Mouse (Mus musculus): ENCODE data around the gene Rnf144a. TPM values are rescaled to one million over a fixed set of nuclear protein-coding genes. Genes with fewer than 3 reads are reported as not detected.

The Rnf144a gene
- polyA plus RNA-seq, 1 experiment from 2014 or later = 22.4 TPM

GRCm38 (mm10) chr12:26370004-26370403, 45.0 kb downstream of the Rnf144a start:
- no peak overlapping the region for H3K9ac ChIP-seq (ENCODE audit: low read length)
- 90% methylated on average over 8 of the region's 8 CpGs for WGBS
- H3K36me3 ChIP-seq (ENCODE audit: control insufficient read depth, insufficient read depth, low read length) = peaks cover under 1% of the 10 kb centered on the region; the same call in 1 of the 2 replicates
- ATAC-seq (replicated peaks; ENCODE audit: low FRiP score, low TSS enrichment, low read depth) (no peak), DNase-seq (ENCODE audit: low spot score) (no peak)
- no peak overlapping the region for H3K4me2 ChIP-seq (ENCODE audit: low read length)
- no peak overlapping the region for H3K4me3 ChIP-seq (ENCODE audit: low read depth, low read length)
- H3K4me1 ChIP-seq (replicated peaks; ENCODE audit: control insufficient read depth, insufficient read depth, low read length) = no peaks in the 10 kb centered on the region
- H3K27me3 ChIP-seq (replicated peaks; ENCODE audit: control insufficient read depth, insufficient read depth, low read length) = no peaks in the 10 kb centered on the region
- no peak overlapping the region for H3K27ac ChIP-seq (ENCODE audit: low read depth)
- H3K9me3 ChIP-seq (ENCODE audit: control insufficient read depth, low read length) = no peaks in the 10 kb centered on the region

- ATAC-seq (replicated peaks; ENCODE audit: low FRiP score, low TSS enrichment, low read depth) (no peak), DNase-seq (ENCODE audit: low spot score) (no peak)
- H3K4me1 ChIP-seq (replicated peaks; ENCODE audit: control insufficient read depth, insufficient read depth, low read length) = no peaks in the 10 kb centered on the region
- no peaks in the 10 kb centered on the region for H3K36me3 ChIP-seq (ENCODE audit: control insufficient read depth, insufficient read depth, low read length)
- 88% methylated on average over 2 of the region's 2 CpGs for WGBS
- H3K27ac ChIP-seq (ENCODE audit: low read depth) = no peak overlapping the region
- H3K9me3 ChIP-seq (ENCODE audit: control insufficient read depth, low read length) = no peaks in the 10 kb centered on the region
- no peak overlapping the region for H3K4me2 ChIP-seq (ENCODE audit: low read length)
- no peak overlapping the region for H3K9ac ChIP-seq (ENCODE audit: low read length)
- no peak overlapping the region for H3K4me3 ChIP-seq (ENCODE audit: low read depth, low read length)
- H3K27me3 ChIP-seq (replicated peaks; ENCODE audit: control insufficient read depth, insufficient read depth, low read length) = no peaks in the 10 kb centered on the region
These were observed 47.7 kb downstream of the Rnf144a start for GRCm38 (mm10) chr12:26367361-26367760.

DNA sequence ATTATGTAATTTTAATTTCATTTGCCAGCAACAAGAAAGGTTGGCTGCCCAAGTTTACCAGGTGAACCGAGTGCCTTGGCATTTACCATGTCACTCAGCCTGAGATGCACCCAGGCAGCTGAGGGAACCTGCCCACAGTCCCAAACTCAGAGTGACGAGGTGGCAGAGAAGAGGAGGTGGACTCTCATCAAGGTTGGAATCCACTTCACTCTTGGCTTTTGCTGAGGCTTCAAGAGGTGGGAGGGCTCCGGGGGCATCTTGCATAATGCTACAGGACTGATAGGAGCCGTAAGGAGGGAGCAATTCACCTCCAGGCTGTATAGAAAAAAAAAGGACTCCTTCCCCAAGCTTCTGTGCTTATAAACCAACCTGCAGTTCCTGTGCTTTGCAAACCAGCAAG, 48.7 kb downstream of the Rnf144a start:
- Histone ChIP-seq H3K9me3 (ENCODE audit: control insufficient read depth, low read length) (no peaks in the 10 kb centered on the region), H3K4me3 (ENCODE audit: low read depth, low read length) (no peak overlapping the region), H3K4me1 (replicated peaks; ENCODE audit: control insufficient read depth, insufficient read depth, low read length) (no peaks in the 10 kb centered on the region), H3K9ac (ENCODE audit: low read length) (no peak overlapping the region), H3K27ac (ENCODE audit: low read depth) (no peak overlapping the region), H3K36me3 (ENCODE audit: control insufficient read depth, insufficient read depth, low read length) (no peaks in the 10 kb centered on the region), H3K27me3 (replicated peaks; ENCODE audit: control insufficient read depth, insufficient read depth, low read length) (no peaks in the 10 kb centered on the region), H3K4me2 (ENCODE audit: low read length) (no peak overlapping the region)
- DNase-seq (ENCODE audit: low spot score) (no peak), ATAC-seq (replicated peaks; ENCODE audit: low FRiP score, low TSS enrichment, low read depth) (no peak)
- 89% methylated on average over 4 of the region's 4 CpGs for WGBS

DNA sequence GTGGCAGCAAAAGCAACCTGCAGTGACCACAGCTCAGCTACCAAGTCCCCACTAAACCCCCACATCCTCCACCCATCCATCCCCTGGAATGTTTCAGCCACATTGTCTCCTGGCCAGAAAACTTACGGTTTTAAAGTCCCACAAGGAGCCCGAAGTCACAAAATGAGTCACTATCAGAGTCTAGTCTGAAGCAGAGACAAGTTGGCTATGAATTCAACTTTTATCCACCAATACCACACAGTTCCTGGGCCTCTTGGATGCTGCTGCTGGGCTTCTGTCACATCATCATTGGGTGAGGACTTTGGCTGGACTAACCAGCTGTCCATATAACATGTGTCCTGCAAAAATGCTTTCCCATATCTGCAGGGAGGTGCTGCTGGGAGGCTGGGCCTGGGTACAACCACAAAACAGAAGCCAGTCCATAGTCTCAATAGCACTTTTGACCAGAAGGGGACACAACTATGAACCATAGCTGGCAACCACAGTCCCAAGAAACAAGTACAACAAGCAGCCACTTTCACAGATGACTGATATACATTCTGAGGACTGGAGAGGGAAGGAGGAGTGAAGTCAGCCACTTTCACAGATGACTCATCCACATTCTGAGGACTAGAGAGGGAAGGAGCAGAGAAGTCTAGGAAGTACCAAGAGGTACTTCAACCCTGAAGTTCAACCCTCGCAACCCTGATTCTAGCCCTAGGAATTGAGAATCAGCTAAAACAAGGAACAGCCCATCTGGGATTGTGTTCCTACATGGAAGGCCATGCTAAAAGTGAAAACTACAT, 49.3 kb downstream of the Rnf144a start:
- Histone ChIP-seq H3K4me2 (ENCODE audit: low read length) (no peak overlapping the region), H3K36me3 (ENCODE audit: control insufficient read depth, insufficient read depth, low read length) (no peaks in the 10 kb centered on the region), H3K4me3 (ENCODE audit: low read depth, low read length) (no peak overlapping the region), H3K9me3 (ENCODE audit: control insufficient read depth, low read length) (no peaks in the 10 kb centered on the region), H3K27me3 (replicated peaks; ENCODE audit: control insufficient read depth, insufficient read depth, low read length) (no peaks in the 10 kb centered on the region), H3K4me1 (replicated peaks; ENCODE audit: control insufficient read depth, insufficient read depth, low read length) (no peaks in the 10 kb centered on the region), H3K9ac (ENCODE audit: low read length) (no peak overlapping the region), H3K27ac (ENCODE audit: low read depth) (no peak overlapping the region)
- DNase-seq (ENCODE audit: low spot score) (no peak), ATAC-seq (replicated peaks; ENCODE audit: low FRiP score, low TSS enrichment, low read depth) (no peak)
- 90% methylated on average over 3 of the region's 3 CpGs for WGBS

GRCm38 (mm10) chr12:26364822-26365221, 50.2 kb downstream of the Rnf144a start:
- H3K27me3 ChIP-seq (replicated peaks; ENCODE audit: control insufficient read depth, insufficient read depth, low read length) = no peaks in the 10 kb centered on the region
- H3K27ac ChIP-seq (ENCODE audit: low read depth) = no peak overlapping the region
- no peak for ATAC-seq (replicated peaks; ENCODE audit: low FRiP score, low TSS enrichment, low read depth)
- H3K9ac ChIP-seq (ENCODE audit: low read length) = no peak overlapping the region
- no peak overlapping the region for H3K4me2 ChIP-seq (ENCODE audit: low read length)
- H3K9me3 ChIP-seq (ENCODE audit: control insufficient read depth, low read length) = no peaks in the 10 kb centered on the region
- 87% methylated on average over 5 of the region's 5 CpGs for WGBS
- no peak overlapping the region for H3K4me3 ChIP-seq (ENCODE audit: low read depth, low read length)
- H3K36me3 ChIP-seq (ENCODE audit: control insufficient read depth, insufficient read depth, low read length) = no peaks in the 10 kb centered on the region
- DNase-seq (ENCODE audit: low spot score) = no peak
- no peaks in the 10 kb centered on the region for H3K4me1 ChIP-seq (replicated peaks; ENCODE audit: control insufficient read depth, insufficient read depth, low read length)

GRCm38 (mm10) chr12:26360946-26361523, 54.0 kb downstream of the Rnf144a start:
- no peak for ATAC-seq (replicated peaks; ENCODE audit: low FRiP score, low TSS enrichment, low read depth)
- H3K4me3 ChIP-seq (ENCODE audit: low read depth, low read length) = no peak overlapping the region
- WGBS = 78% methylated on average over 10 of the region's 10 CpGs
- H3K27ac ChIP-seq (ENCODE audit: low read depth) = no peak overlapping the region
- no peaks in the 10 kb centered on the region for H3K36me3 ChIP-seq (ENCODE audit: control insufficient read depth, insufficient read depth, low read length)
- DNase-seq (ENCODE audit: low spot score) = no peak
- no peak overlapping the region for H3K9ac ChIP-seq (ENCODE audit: low read length)
- no peaks in the 10 kb centered on the region; the same call in 1 of the 2 replicates for H3K4me1 ChIP-seq (replicated peaks; ENCODE audit: control insufficient read depth, insufficient read depth, low read length)
- no peak overlapping the region for H3K4me2 ChIP-seq (ENCODE audit: low read length)
- no peaks in the 10 kb centered on the region for H3K27me3 ChIP-seq (replicated peaks; ENCODE audit: control insufficient read depth, insufficient read depth, low read length)
- H3K9me3 ChIP-seq (ENCODE audit: control insufficient read depth, low read length) = no peaks in the 10 kb centered on the region

DNA sequence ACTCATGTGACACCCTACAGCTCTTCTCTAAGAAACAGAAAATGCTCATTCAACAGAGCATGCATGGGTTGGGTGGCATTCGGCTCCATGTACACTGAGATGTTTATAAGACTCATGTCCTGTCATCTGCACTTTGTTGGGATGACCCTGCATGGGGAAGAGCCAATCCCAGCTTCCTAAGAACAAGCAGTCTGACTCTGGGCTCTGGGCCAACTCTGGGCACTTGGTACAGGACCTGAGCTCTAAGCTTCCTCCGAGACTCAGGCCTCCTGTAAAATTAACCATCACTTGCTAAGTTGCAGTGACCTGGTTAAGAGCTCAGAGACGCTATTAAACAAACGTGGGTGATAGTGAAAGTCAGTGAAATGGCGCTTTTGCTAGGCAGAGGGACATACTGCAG, 55.2 kb downstream of the Rnf144a start:
- H3K27me3 ChIP-seq (replicated peaks; ENCODE audit: control insufficient read depth, insufficient read depth, low read length) = no peaks in the 10 kb centered on the region
- DNase-seq (ENCODE audit: low spot score) = no peak
- 67% methylated on average over 5 of the region's 5 CpGs for WGBS
- no peak overlapping the region for H3K9ac ChIP-seq (ENCODE audit: low read length)
- H3K9me3 ChIP-seq (ENCODE audit: control insufficient read depth, low read length) = no peaks in the 10 kb centered on the region
- no peak for ATAC-seq (replicated peaks; ENCODE audit: low FRiP score, low TSS enrichment, low read depth)
- no peak overlapping the region for H3K4me2 ChIP-seq (ENCODE audit: low read length)
- H3K4me1 ChIP-seq (replicated peaks; ENCODE audit: control insufficient read depth, insufficient read depth, low read length) = no peaks in the 10 kb centered on the region; the same call in 1 of the 2 replicates
- no peaks in the 10 kb centered on the region for H3K36me3 ChIP-seq (ENCODE audit: control insufficient read depth, insufficient read depth, low read length)
- no peak overlapping the region for H3K4me3 ChIP-seq (ENCODE audit: low read depth, low read length)
- H3K27ac ChIP-seq (ENCODE audit: low read depth) = no peak overlapping the region

DNA sequence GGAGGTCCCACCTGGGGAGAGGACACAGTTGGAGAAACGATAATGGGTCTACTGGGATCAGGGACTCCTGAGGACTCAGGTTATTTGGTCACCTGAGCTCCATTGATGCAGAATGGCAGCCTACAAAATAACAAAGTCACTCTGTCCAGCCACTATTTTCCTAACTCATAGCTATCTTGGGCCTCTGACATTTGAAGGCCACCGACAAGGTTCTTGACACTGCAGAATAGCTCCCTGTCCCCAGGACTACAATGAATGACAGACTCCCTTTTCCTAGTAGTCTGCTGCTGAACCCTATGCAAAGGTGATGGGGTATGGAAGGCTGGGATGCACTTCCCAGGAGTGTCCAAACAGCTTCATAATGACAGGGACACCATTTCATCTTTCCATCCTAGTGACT, 55.8 kb downstream of the Rnf144a start:
- no peak overlapping the region for H3K4me3 ChIP-seq (ENCODE audit: low read depth, low read length)
- H3K36me3 ChIP-seq (ENCODE audit: control insufficient read depth, insufficient read depth, low read length) = no peaks in the 10 kb centered on the region
- H3K4me2 ChIP-seq (ENCODE audit: low read length) = no peak overlapping the region
- H3K9ac ChIP-seq (ENCODE audit: low read length) = no peak overlapping the region
- no peak for DNase-seq (ENCODE audit: low spot score)
- no peak for ATAC-seq (replicated peaks; ENCODE audit: low FRiP score, low TSS enrichment, low read depth)
- 97% methylated on average over 2 of the region's 2 CpGs for WGBS
- H3K27ac ChIP-seq (ENCODE audit: low read depth) = no peak overlapping the region
- no peaks in the 10 kb centered on the region for H3K9me3 ChIP-seq (ENCODE audit: control insufficient read depth, low read length)
- H3K27me3 ChIP-seq (replicated peaks; ENCODE audit: control insufficient read depth, insufficient read depth, low read length) = no peaks in the 10 kb centered on the region
- no peaks in the 10 kb centered on the region; the same call in 1 of the 2 replicates for H3K4me1 ChIP-seq (replicated peaks; ENCODE audit: control insufficient read depth, insufficient read depth, low read length)

DNA sequence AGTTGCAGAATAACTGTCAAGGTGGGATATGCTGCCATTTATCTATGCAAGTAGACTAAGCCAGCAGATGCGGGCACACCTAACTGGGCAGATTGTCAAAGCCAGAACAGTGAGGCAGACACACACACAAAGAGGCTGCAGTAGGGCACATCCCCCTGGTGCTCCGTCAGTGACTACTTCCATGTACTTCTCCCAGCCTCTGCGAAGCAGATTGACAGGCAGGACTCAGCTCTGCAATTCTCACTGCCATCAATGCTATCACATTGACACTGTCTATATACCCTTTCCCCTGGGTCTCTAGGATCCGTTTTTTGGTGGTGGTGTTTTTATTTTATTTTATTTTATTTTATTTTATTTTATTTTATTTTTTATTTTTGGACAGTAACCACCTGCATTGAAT, 57.8 kb downstream of the Rnf144a start:
- WGBS = 94% methylated on average over 4 of the region's 4 CpGs
- Histone ChIP-seq H3K9me3 (ENCODE audit: control insufficient read depth, low read length) (no peaks in the 10 kb centered on the region), H3K4me2 (ENCODE audit: low read length) (no peak overlapping the region), H3K36me3 (ENCODE audit: control insufficient read depth, insufficient read depth, low read length) (no peaks in the 10 kb centered on the region), H3K4me3 (ENCODE audit: low read depth, low read length) (no peak overlapping the region), H3K27me3 (replicated peaks; ENCODE audit: control insufficient read depth, insufficient read depth, low read length) (no peaks in the 10 kb centered on the region), H3K4me1 (replicated peaks; ENCODE audit: control insufficient read depth, insufficient read depth, low read length) (no peaks in the 10 kb centered on the region; the same call in 1 of the 2 replicates), H3K9ac (ENCODE audit: low read length) (no peak overlapping the region), H3K27ac (ENCODE audit: low read depth) (no peak overlapping the region)
- ATAC-seq (replicated peaks; ENCODE audit: low FRiP score, low TSS enrichment, low read depth) = no peak
- DNase-seq (ENCODE audit: low spot score) = no peak
